Mouse (Mus musculus): ENCODE results near the gene Cdk20. TPM values are rescaled to one million over a fixed set of nuclear protein-coding genes. Genes with fewer than 3 reads are reported as not detected.
"Not testable (repeated sequence)": the region's sequence is repeated elsewhere in the genome, so short reads cannot be mapped to it uniquely, and the experiment has no call there.

Gene Cdk20
- polyA plus RNA-seq, 1 experiment from 2014 or later = 4.1 TPM

DNA sequence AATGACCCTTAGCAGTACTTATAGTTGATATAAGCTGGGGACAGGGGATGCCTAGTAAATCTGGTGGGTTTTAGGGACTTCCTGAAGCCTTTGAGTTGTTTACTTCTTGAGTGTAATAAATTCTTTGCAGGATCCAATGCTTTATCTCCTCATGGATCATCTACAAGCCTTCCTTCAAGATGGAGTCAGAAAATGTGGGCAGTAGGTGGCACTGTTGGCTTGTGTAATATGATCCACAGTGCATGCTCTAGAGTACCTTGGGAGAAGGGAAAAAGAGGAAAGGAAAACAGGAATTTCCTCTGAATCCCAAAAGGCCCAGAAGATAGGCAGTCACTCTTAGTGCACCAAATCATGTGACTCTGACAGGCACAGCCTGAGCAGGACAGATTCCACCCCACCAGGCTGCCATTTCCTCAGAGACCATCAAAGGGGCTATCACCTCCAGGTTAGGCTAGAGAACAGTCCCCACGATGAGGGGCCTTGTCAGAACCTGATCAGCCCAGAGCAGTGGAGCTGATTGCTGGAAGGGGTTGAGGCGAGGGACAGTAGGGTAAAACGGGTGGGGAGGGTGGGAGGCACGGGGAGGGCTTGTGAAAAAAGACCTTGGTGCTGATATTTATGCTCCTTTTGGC is 11.3 kb downstream of the Cdk20 start:
- 52% methylated on average over 4 of the region's 4 CpGs for WGBS
- no peak overlapping the region for H3K27ac ChIP-seq (ENCODE audit: low read depth, low read length)
- no peaks in the 10 kb centered on the region for H3K4me1 ChIP-seq (replicated peaks; ENCODE audit: control insufficient read depth, insufficient read depth, low read length)
- no peak overlapping the region for H3K4me2 ChIP-seq (replicated peaks; ENCODE audit: low read depth)
- H3K27me3 ChIP-seq (replicated peaks; ENCODE audit: control insufficient read depth, insufficient read depth, low read length) = no peaks in the 10 kb centered on the region
- no peak overlapping the region for H3K9ac ChIP-seq (ENCODE audit: low read depth, low read length)
- no peaks in the 10 kb centered on the region for H3K9me3 ChIP-seq (ENCODE audit: control insufficient read depth)
- peak; percentile 80 for TF ChIP-seq CTCF (IDR thresholded peaks at IDR 0.05; ENCODE audit: low read depth)
- ATAC-seq = no peak
- no peaks in the 10 kb centered on the region for H3K36me3 ChIP-seq (ENCODE audit: control insufficient read depth, insufficient read depth)
- no peak overlapping the region for H3K4me3 ChIP-seq (ENCODE audit: low read depth, low read length)

DNA sequence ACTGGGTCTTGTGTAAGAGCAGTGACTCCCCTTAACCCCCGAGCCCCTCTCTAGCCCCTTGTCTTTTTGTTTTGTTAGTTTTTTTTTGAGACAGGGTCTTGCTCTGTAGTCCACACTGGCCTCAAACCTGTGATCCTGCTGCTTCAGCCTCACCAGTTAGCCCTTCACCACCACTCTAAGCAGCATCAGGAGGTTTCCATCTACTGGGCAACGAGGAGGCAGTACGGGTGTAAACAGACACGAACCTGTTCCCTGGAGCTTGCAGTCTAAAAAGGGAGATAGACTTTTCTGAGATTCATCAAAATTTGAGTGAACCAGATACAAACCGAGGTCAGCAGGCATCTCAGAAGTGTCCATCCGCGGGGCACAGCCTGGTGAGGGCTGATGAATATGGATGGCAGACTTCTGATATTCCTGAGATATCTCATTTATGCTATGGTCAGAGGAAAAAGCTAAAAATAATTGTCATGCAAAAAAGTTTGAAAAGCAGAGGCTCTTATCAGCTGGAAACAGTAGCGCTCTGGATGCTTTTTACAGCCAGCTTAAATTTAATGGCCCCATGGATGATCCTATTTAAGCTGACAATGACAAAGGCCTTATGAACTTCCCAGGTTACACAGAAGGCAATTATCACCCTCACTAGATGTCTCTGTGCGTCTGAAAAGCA is 13.3 kb downstream of the Cdk20 start:
- Histone ChIP-seq H3K9me3 (ENCODE audit: control insufficient read depth) (no peaks in the 10 kb centered on the region), H3K4me3 (ENCODE audit: low read depth, low read length) (no peak overlapping the region), H3K27me3 (replicated peaks; ENCODE audit: control insufficient read depth, insufficient read depth, low read length) (no peaks in the 10 kb centered on the region), H3K27ac (ENCODE audit: low read depth, low read length) (no peak overlapping the region), H3K9ac (ENCODE audit: low read depth, low read length) (no peak overlapping the region), H3K4me1 (replicated peaks; ENCODE audit: control insufficient read depth, insufficient read depth, low read length) (no peaks in the 10 kb centered on the region), H3K36me3 (ENCODE audit: control insufficient read depth, insufficient read depth) (no peaks in the 10 kb centered on the region), H3K4me2 (replicated peaks; ENCODE audit: low read depth) (no peak overlapping the region)
- 72% methylated on average over 9 of the region's 9 CpGs for WGBS
- ATAC-seq = no peak
- no peak for TF ChIP-seq CTCF (IDR thresholded peaks at IDR 0.05; ENCODE audit: low read depth)

- TF ChIP-seq CTCF (IDR thresholded peaks at IDR 0.05; ENCODE audit: low read depth) = peak; percentile 88
- no peak for ATAC-seq
Measured at GRCm38 (mm10) chr13:64447947-64448346, 15.8 kb downstream of the Cdk20 start.

GRCm38 (mm10) chr13:64448729-64449128 is 16.6 kb downstream of the Cdk20 start:
- no peak overlapping the region for H3K4me2 ChIP-seq (replicated peaks; ENCODE audit: low read depth)
- no peak for ATAC-seq

More at GRCm38 (mm10) chr13:64447947-64448346, 15.8 kb downstream of the Cdk20 start:
- no peak overlapping the region for H3K9ac ChIP-seq (ENCODE audit: low read depth, low read length)
- no peaks in the 10 kb centered on the region for H3K9me3 ChIP-seq (ENCODE audit: control insufficient read depth)
- H3K4me1 ChIP-seq (replicated peaks; ENCODE audit: control insufficient read depth, insufficient read depth, low read length) = no peaks in the 10 kb centered on the region
- H3K36me3 ChIP-seq (ENCODE audit: control insufficient read depth, insufficient read depth) = no peaks in the 10 kb centered on the region
- no peak overlapping the region for H3K4me2 ChIP-seq (replicated peaks; ENCODE audit: low read depth)
- no peak overlapping the region for H3K4me3 ChIP-seq (ENCODE audit: low read depth, low read length)
- no peak overlapping the region for H3K27ac ChIP-seq (ENCODE audit: low read depth, low read length)
- 3% methylated on average over 1 of the region's 1 CpGs for WGBS
- no peaks in the 10 kb centered on the region for H3K27me3 ChIP-seq (replicated peaks; ENCODE audit: control insufficient read depth, insufficient read depth, low read length)

GRCm38 (mm10) chr13:64450001-64450794 is 18.1 kb downstream of the Cdk20 start:
- 73% methylated on average over 7 of the region's 7 CpGs for WGBS

More at GRCm38 (mm10) chr13:64448729-64449128, 16.6 kb downstream of the Cdk20 start:
- Histone ChIP-seq H3K4me1 (replicated peaks; ENCODE audit: control insufficient read depth, insufficient read depth, low read length) (no peaks in the 10 kb centered on the region), H3K9me3 (ENCODE audit: control insufficient read depth) (no peaks in the 10 kb centered on the region), H3K36me3 (ENCODE audit: control insufficient read depth, insufficient read depth) (no peaks in the 10 kb centered on the region), H3K9ac (ENCODE audit: low read depth, low read length) (no peak overlapping the region), H3K27ac (ENCODE audit: low read depth, low read length) (no peak overlapping the region), H3K4me3 (ENCODE audit: low read depth, low read length) (no peak overlapping the region), H3K27me3 (replicated peaks; ENCODE audit: control insufficient read depth, insufficient read depth, low read length) (no peaks in the 10 kb centered on the region)
- no peak for TF ChIP-seq CTCF (IDR thresholded peaks at IDR 0.05; ENCODE audit: low read depth)
- 85% methylated on average over 5 of the region's 5 CpGs for WGBS

GRCm38 (mm10) chr13:64457225-64457978 is 25.3 kb downstream of the Cdk20 start:
- not testable (repeated sequence) for ATAC-seq; H3K36me3 ChIP-seq (ENCODE audit: control insufficient read depth, insufficient read depth); H3K27ac ChIP-seq (ENCODE audit: low read depth, low read length); H3K4me3 ChIP-seq (ENCODE audit: low read depth, low read length); H3K4me1 ChIP-seq (replicated peaks; ENCODE audit: control insufficient read depth, insufficient read depth, low read length); H3K9ac ChIP-seq (ENCODE audit: low read depth, low read length); H3K9me3 ChIP-seq (ENCODE audit: control insufficient read depth); H3K4me2 ChIP-seq (replicated peaks; ENCODE audit: low read depth); H3K27me3 ChIP-seq (replicated peaks; ENCODE audit: control insufficient read depth, insufficient read depth, low read length)
- 74% methylated on average over 19 of the region's 19 CpGs for WGBS

More at GRCm38 (mm10) chr13:64450001-64450794, 18.1 kb downstream of the Cdk20 start:
- no peak overlapping the region for H3K9ac ChIP-seq (ENCODE audit: low read depth, low read length)
- no peak for ATAC-seq
- no peaks in the 10 kb centered on the region for H3K36me3 ChIP-seq (ENCODE audit: control insufficient read depth, insufficient read depth)
- no peak overlapping the region for H3K4me3 ChIP-seq (ENCODE audit: low read depth, low read length)
- no peaks in the 10 kb centered on the region for H3K27me3 ChIP-seq (replicated peaks; ENCODE audit: control insufficient read depth, insufficient read depth, low read length)
- TF ChIP-seq CTCF (IDR thresholded peaks at IDR 0.05; ENCODE audit: low read depth) = no peak
- no peaks in the 10 kb centered on the region for H3K4me1 ChIP-seq (replicated peaks; ENCODE audit: control insufficient read depth, insufficient read depth, low read length)
- no peak overlapping the region for H3K4me2 ChIP-seq (replicated peaks; ENCODE audit: low read depth)
- H3K27ac ChIP-seq (ENCODE audit: low read depth, low read length) = no peak overlapping the region
- H3K9me3 ChIP-seq (ENCODE audit: control insufficient read depth) = no peaks in the 10 kb centered on the region
